Mouse (Mus musculus): ENCODE measurements around the gene Vps16. TPM values are rescaled to one million over a fixed set of nuclear protein-coding genes. Genes with fewer than 3 reads are reported as not detected.

Vps16 gene
- total and polyA plus RNA-seq, 3 experiments: 76.7 to 119 (median 113) TPM

GRCm38 (mm10) chr2:130411558-130412495 is 12.3 kb upstream of the Vps16 start (continued):
- TF ChIP-seq ZKSCAN1 (IDR thresholded peaks at IDR 0.05; ENCODE audit: borderline replicate concordance, low read depth, low read length) (no peak), BHLHE40 (IDR thresholded peaks at IDR 0.05; ENCODE audit: low read depth, low read length) (no peak), ZMIZ1 (IDR thresholded peaks at IDR 0.05; ENCODE audit: low read depth, low read length) (no peak), NELFE (IDR thresholded peaks at IDR 0.05; ENCODE audit: low read depth, low read length) (no peak), CTCF (conservative IDR thresholded peaks at IDR 0.05 in 1 of 2, IDR thresholded peaks at IDR 0.05 in 1 of 2; ENCODE audit: low read depth in 2 of 2, low read length in 2 of 2) (peak; percentile 73 to 79), USF1 (IDR thresholded peaks at IDR 0.05; ENCODE audit: low read depth, low read length) (no peak), TCF12 (IDR thresholded peaks at IDR 0.05; ENCODE audit: low read depth, low read length) (peak; percentile 59; the same call in 1 of the 2 replicates), POLR2A (IDR thresholded peaks at IDR 0.05; ENCODE audit: low read depth, low read length) (no peak), EP300 (IDR thresholded peaks at IDR 0.05; ENCODE audit: low read length) (peak; percentile 51; the same call in 1 of the 2 replicates), SMC3 (IDR thresholded peaks at IDR 0.05; ENCODE audit: low read depth, low read length) (peak; percentile 63), IRF4 (IDR thresholded peaks at IDR 0.05; ENCODE audit: low read depth, low read length) (no peak), CHD2 (IDR thresholded peaks at IDR 0.05; ENCODE audit: low read length) (peak; percentile 58; the same call in 1 of the 2 replicates), ETS1 (conservative IDR thresholded peaks at IDR 0.05; ENCODE audit: low read depth, low read length) (no peak), PAX5 (IDR thresholded peaks at IDR 0.05; ENCODE audit: low read length) (no peak), MAX (IDR thresholded peaks at IDR 0.05; ENCODE audit: low read length) (no peak), UBTF (IDR thresholded peaks at IDR 0.05; ENCODE audit: low read depth, low read length) (no peak), MXI1 (IDR thresholded peaks at IDR 0.05; ENCODE audit: low read depth, low read length) (no peak), MAFK (IDR thresholded peaks at IDR 0.05; ENCODE audit: insufficient replicate concordance, low read length) (no peak), MEF2A (IDR thresholded peaks at IDR 0.05; ENCODE audit: borderline replicate concordance, low read depth, low read length) (no peak), JUN (IDR thresholded peaks at IDR 0.05; ENCODE audit: insufficient read depth, low read depth, low read length) (no peak), USF2 (conservative IDR thresholded peaks at IDR 0.05; ENCODE audit: low read depth, low read length) (no peak)

- dilution Hi-C loops (cut with MboI; ENCODE audit: extremely low pct_ligation_motif_present, extremely low pct_unique_long_range_greater_than_20kb, low sequenced_read_pairs): no loop called here
- DNase-seq (ENCODE audit: extremely low read depth): peak; percentile 48
- H3K27ac ChIP-seq (ENCODE audit: insufficient read depth, low read depth): no peak overlapping the region; the same call in 1 of the 2 replicates
Observed at GRCm38 (mm10) chr2:130412775-130413174, 11.4 kb upstream of the Vps16 start.

More at GRCm38 (mm10) chr2:130412775-130413174, 11.4 kb upstream of the Vps16 start:
- peaks cover 13 to 44% of the 10 kb centered on the region in 2 experiments for H3K4me1 ChIP-seq (ENCODE audit: control insufficient read depth in 1 of 2, insufficient read depth in 2 of 2)
- no peak overlapping the region for H3K4me3 ChIP-seq (replicated peaks in 1 of 3; ENCODE audit: low read depth in 2 of 3, low read length in 2 of 3, poor library complexity in 1 of 3)
- no peaks in the 10 kb centered on the region for H3K79me2 ChIP-seq (replicated peaks; ENCODE audit: control insufficient read depth, extremely low read depth, insufficient read depth, poor library complexity, severe bottlenecking)
- no peaks in the 10 kb centered on the region for H3K27me3 ChIP-seq (replicated peaks)
- in situ Hi-C loops (cut with MboI; ENCODE audit: low pct_ligation_motif_present, low pct_unique_long_range_greater_than_20kb, low sequenced_read_pairs): no loop called here
- peaks cover 2% of the 10 kb centered on the region for H3K9me3 ChIP-seq (replicated peaks; ENCODE audit: low read length)
- H3K4me2 ChIP-seq (ENCODE audit: insufficient read depth, low read depth, poor library complexity, severe bottlenecking): no peak overlapping the region
- TF ChIP-seq GABPA (IDR thresholded peaks at IDR 0.05; ENCODE audit: insufficient replicate concordance, low read depth, low read length): no peak
- peak; percentile 88 for TF ChIP-seq IRF4 (IDR thresholded peaks at IDR 0.05; ENCODE audit: low read depth, low read length)
- TF ChIP-seq EP300 (IDR thresholded peaks at IDR 0.05; ENCODE audit: low read length): peak; percentile 93
- TF ChIP-seq SIN3A (IDR thresholded peaks at IDR 0.05; ENCODE audit: low read length): no peak
- no peak for TF ChIP-seq USF2 (conservative IDR thresholded peaks at IDR 0.05; ENCODE audit: low read depth, low read length)
- peak; percentile 38; the same call in 1 of the 2 replicates for TF ChIP-seq CHD2 (IDR thresholded peaks at IDR 0.05; ENCODE audit: low read length)
- no peak for TF ChIP-seq MYC (IDR thresholded peaks at IDR 0.05; ENCODE audit: low read depth, low read length)
- no peak for TF ChIP-seq RAD21 (IDR thresholded peaks at IDR 0.05; ENCODE audit: low read depth, low read length)
- peak; percentile 56 for TF ChIP-seq TCF12 (IDR thresholded peaks at IDR 0.05; ENCODE audit: low read depth, low read length)
- TF ChIP-seq MEF2A (IDR thresholded peaks at IDR 0.05; ENCODE audit: borderline replicate concordance, low read depth, low read length): peak; percentile 47; the same call in 1 of the 2 replicates
- TF ChIP-seq SMC3 (IDR thresholded peaks at IDR 0.05; ENCODE audit: low read depth, low read length): no peak
- peak; percentile 79 for TF ChIP-seq JUND (conservative IDR thresholded peaks at IDR 0.05; ENCODE audit: low read depth, low read length)
- peak; percentile 75; the same call in 1 of the 2 replicates for TF ChIP-seq RCOR1 (conservative IDR thresholded peaks at IDR 0.05; ENCODE audit: low read depth, low read length)
- TF ChIP-seq ETS1 (conservative IDR thresholded peaks at IDR 0.05; ENCODE audit: low read depth, low read length): no peak
- peak; percentile 67; the same call in 1 of the 2 replicates for TF ChIP-seq JUN (IDR thresholded peaks at IDR 0.05; ENCODE audit: insufficient read depth, low read depth, low read length)
- TF ChIP-seq CTCF (conservative IDR thresholded peaks at IDR 0.05 in 1 of 2, IDR thresholded peaks at IDR 0.05 in 1 of 2; ENCODE audit: low read depth in 2 of 2, low read length in 2 of 2): no peak
- no peak for TF ChIP-seq E2F4 (IDR thresholded peaks at IDR 0.05; ENCODE audit: insufficient replicate concordance, low read depth, low read length)
- no peak overlapping the region for H3K9ac ChIP-seq (ENCODE audit: insufficient read depth, low read depth)
- H3K36me3 ChIP-seq (replicated peaks in 1 of 2; ENCODE audit: control insufficient read depth in 1 of 2, insufficient read depth in 1 of 2, low read length in 1 of 2): peaks cover 0 to 17% of the 10 kb centered on the region in 2 experiments
